Mouse (Mus musculus): Measurements from ENCODE around the gene Pde6h. TPM values are rescaled to one million over a fixed set of nuclear protein-coding genes. Genes with fewer than 3 reads are reported as not detected.
A peak's percentile ranks its signal among the peaks of the same experiment; 100 is the strongest.

Pde6h gene
- polyA plus RNA-seq, 1 experiment from 2014 or later, result not detected

- H3K27ac ChIP-seq, result no peak overlapping the region
- no peaks in the 10 kb centered on the region for H3K27me3 ChIP-seq
- WGBS, result 69% methylated on average over 8 of the region's 8 CpGs
- no peak overlapping the region for H3K4me3 ChIP-seq (replicated peaks)
- H3K9ac ChIP-seq (replicated peaks), result no peak overlapping the region
- H3K4me2 ChIP-seq (replicated peaks), result no peak overlapping the region
- H3K9me3 ChIP-seq, result no peaks in the 10 kb centered on the region
- no peaks in the 10 kb centered on the region; the same call in 1 of the 2 replicates for H3K4me1 ChIP-seq (replicated peaks)
- ATAC-seq, result no peak
- no peaks in the 10 kb centered on the region for H3K36me3 ChIP-seq
These were observed 71.9 kb downstream of the Pde6h start for GRCm38 (mm10) chr6:136995533-136995932.

GRCm38 (mm10) chr6:136996336-136996735 lies 72.7 kb downstream of the Pde6h start:
- Histone ChIP-seq H3K36me3 (no peaks in the 10 kb centered on the region), H3K27ac (no peak overlapping the region), H3K9ac (replicated peaks) (no peak overlapping the region), H3K4me2 (replicated peaks) (no peak overlapping the region), H3K9me3 (no peaks in the 10 kb centered on the region), H3K27me3 (no peaks in the 10 kb centered on the region), H3K4me3 (replicated peaks) (no peak overlapping the region), H3K4me1 (replicated peaks) (peaks cover 4% of the 10 kb centered on the region; the same call in 1 of the 2 replicates)
- no peak for ATAC-seq
- WGBS, result 65% methylated on average over 5 of the region's 5 CpGs

GRCm38 (mm10) chr6:136998181-136998580 lies 74.5 kb downstream of the Pde6h start:
- Histone ChIP-seq H3K4me2 (replicated peaks) (no peak overlapping the region), H3K27ac (no peak overlapping the region), H3K9me3 (no peaks in the 10 kb centered on the region), H3K27me3 (no peaks in the 10 kb centered on the region), H3K36me3 (no peaks in the 10 kb centered on the region), H3K4me1 (replicated peaks) (peaks cover 4% of the 10 kb centered on the region; the same call in 1 of the 2 replicates), H3K4me3 (replicated peaks) (no peak overlapping the region), H3K9ac (replicated peaks) (no peak overlapping the region)
- 84% methylated on average over 7 of the region's 7 CpGs for WGBS
- no peak for ATAC-seq

- Histone ChIP-seq H3K4me3 (replicated peaks) (no peak overlapping the region), H3K27ac (no peak overlapping the region), H3K27me3 (no peaks in the 10 kb centered on the region), H3K9ac (replicated peaks) (no peak overlapping the region), H3K4me1 (replicated peaks) (peaks cover 4% of the 10 kb centered on the region; the same call in 1 of the 2 replicates), H3K36me3 (no peaks in the 10 kb centered on the region), H3K4me2 (replicated peaks) (no peak overlapping the region), H3K9me3 (no peaks in the 10 kb centered on the region)
- WGBS, result 91% methylated on average over 3 of the region's 3 CpGs
- ATAC-seq, result no peak
These were observed 75.4 kb downstream of the Pde6h start for GRCm38 (mm10) chr6:136999009-136999408.

DNA sequence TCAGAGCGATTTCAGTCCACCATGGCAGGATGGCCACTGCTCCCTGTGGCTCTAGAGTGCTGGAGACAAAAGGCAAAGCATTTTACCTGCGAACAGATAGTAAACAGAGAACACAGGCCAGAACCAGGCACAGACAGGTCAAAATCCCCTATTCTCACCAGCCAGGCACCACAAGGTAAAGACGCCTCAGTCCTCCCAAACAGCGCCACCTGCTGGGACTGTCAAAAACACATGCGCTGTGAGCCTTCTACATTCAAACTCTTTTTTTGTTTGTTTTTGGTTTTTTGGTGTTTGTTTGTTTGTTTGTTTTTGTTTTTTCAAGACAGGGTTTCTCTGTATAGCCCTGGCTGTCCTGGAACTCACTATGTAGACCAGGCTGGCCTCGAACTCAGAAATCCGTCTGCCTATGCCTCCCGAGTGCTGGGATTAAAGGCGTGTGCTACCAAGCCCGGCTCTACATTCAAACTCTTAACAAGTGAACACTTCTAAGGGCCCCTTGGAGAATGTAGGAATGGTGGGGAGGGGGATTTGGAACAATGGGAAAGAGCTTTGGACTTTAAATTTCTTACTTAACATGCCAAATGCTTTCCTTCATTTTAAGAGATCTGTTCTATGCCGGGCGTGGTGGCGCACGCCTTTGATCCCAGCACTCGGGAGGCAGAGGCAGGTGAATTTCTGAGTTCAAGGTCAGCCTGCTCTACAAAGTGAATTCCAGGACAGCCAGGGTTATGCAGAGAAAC lies 76.2 kb downstream of the Pde6h start:
- Histone ChIP-seq H3K27me3 (no peaks in the 10 kb centered on the region), H3K9ac (replicated peaks) (no peak overlapping the region), H3K4me2 (replicated peaks) (no peak overlapping the region), H3K27ac (no peak overlapping the region), H3K36me3 (no peaks in the 10 kb centered on the region), H3K4me3 (replicated peaks) (no peak overlapping the region), H3K9me3 (no peaks in the 10 kb centered on the region), H3K4me1 (replicated peaks) (peaks cover 4% of the 10 kb centered on the region; the same call in 1 of the 2 replicates)
- WGBS, result 88% methylated on average over 15 of the region's 15 CpGs
- no peak for ATAC-seq

DNA sequence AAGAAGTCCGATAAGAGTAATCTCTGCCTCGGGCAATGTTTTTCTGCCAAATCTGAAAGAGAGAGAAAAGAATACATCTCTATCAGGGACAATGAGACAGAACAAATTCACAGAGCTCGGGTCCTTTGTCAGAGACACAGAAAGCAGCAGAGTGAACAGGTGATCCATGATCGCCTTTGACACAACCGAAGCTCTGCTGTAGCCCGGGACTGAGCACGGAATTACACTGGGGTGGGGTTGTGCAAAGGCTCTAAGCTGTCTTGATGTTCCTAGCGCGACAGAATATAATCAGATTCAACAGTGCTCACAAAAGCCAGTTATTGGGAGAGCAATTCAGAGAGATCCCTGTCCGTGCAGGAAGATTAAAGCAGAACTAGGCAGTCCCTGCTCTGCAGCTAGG lies 77.1 kb downstream of the Pde6h start:
- Histone ChIP-seq H3K27me3 (no peaks in the 10 kb centered on the region), H3K4me2 (replicated peaks) (peak overlapping the region; percentile 17; the same call in 1 of the 2 replicates), H3K4me1 (replicated peaks) (peaks cover 4% of the 10 kb centered on the region; the same call in 1 of the 2 replicates), H3K9ac (replicated peaks) (no peak overlapping the region), H3K36me3 (no peaks in the 10 kb centered on the region), H3K4me3 (replicated peaks) (no peak overlapping the region), H3K27ac (peak overlapping the region; percentile 36), H3K9me3 (no peaks in the 10 kb centered on the region)
- peak; percentile 68 for ATAC-seq
- 46% methylated on average over 10 of the region's 10 CpGs for WGBS

DNA sequence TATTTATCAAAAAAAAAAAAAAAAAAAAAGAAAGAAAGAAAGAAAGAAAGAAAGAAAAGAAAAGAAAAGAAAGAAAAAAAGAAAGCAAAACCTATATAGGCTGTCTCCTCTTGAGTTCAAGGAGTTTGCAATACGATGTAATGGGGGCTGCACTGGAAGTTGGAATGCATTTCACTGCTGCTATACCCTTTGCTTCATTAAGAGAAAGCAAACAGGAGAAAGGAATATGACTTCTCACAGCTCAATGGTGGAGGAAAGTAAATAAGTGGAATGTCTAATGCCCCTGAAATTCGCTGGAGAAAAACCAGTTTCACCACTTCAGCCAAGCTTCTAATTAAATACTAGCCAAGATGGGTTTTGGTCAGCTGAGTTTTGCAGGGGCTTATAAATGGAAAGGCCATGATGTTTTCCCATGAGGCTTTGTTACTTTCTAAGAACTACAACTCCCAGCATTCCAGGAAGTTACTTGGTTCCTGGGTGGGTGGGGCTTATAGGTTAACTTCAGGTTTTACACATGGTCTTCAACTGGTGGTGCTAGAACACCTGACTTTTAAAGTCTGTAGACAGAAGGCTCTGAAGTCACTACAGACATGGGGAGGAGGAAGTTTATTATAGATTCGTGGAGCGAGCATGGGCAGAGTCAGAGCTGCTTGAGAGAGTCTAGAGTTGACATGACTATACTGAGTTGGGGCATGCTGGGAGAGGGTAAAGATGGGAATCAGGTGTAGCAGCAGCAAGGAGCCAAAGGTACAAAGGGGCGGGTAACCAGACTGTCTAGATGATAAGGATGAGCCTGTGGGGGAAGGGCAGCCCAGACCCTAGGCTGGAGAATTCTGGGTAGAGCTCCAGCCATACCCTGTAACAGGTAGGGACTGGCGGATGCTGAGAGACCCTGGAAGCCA lies 77.9 kb downstream of the Pde6h start:
- Histone ChIP-seq H3K27me3 (no peaks in the 10 kb centered on the region), H3K9me3 (no peaks in the 10 kb centered on the region), H3K4me2 (replicated peaks) (no peak overlapping the region), H3K27ac (no peak overlapping the region), H3K36me3 (no peaks in the 10 kb centered on the region), H3K4me3 (replicated peaks) (no peak overlapping the region), H3K4me1 (replicated peaks) (peaks cover 4% of the 10 kb centered on the region; the same call in 1 of the 2 replicates), H3K9ac (replicated peaks) (no peak overlapping the region)
- WGBS, result 84% methylated on average over 6 of the region's 6 CpGs
- ATAC-seq, result peak; percentile 69

DNA sequence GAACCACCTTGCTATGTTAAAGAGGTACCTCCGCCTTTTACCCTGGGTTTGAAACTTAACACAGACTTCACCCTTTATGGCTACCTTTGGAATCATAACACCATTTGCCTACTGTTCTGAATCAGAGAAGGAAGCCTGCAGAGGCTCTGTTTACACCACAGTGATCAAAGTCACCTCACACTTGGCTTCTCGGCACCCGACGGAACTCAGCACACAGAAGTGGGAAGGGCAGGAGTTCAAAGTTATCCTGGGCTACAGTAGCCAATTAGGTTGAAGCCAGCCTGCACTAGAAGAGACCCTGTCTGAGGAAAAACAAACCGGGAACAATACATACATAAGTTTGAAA lies 78.5 kb downstream of the Pde6h start:
- Histone ChIP-seq H3K4me3 (replicated peaks) (no peak overlapping the region), H3K27ac (no peak overlapping the region), H3K36me3 (no peaks in the 10 kb centered on the region), H3K27me3 (no peaks in the 10 kb centered on the region), H3K4me1 (replicated peaks) (peaks cover 4% of the 10 kb centered on the region; the same call in 1 of the 2 replicates), H3K9ac (replicated peaks) (no peak overlapping the region), H3K4me2 (replicated peaks) (no peak overlapping the region), H3K9me3 (no peaks in the 10 kb centered on the region)
- ATAC-seq, result no peak
- WGBS, result 91% methylated on average over 5 of the region's 5 CpGs

- no peaks in the 10 kb centered on the region for H3K27me3 ChIP-seq
- ATAC-seq, result peak; percentile 35; the same call in 1 of the 2 replicates
- no peaks in the 10 kb centered on the region for H3K9me3 ChIP-seq
- WGBS, result 84% methylated on average over 4 of the region's 4 CpGs
- H3K4me3 ChIP-seq (replicated peaks), result no peak overlapping the region
- H3K4me2 ChIP-seq (replicated peaks), result no peak overlapping the region
- peaks cover 4% of the 10 kb centered on the region; the same call in 1 of the 2 replicates for H3K4me1 ChIP-seq (replicated peaks)
- H3K9ac ChIP-seq (replicated peaks), result no peak overlapping the region
- no peaks in the 10 kb centered on the region for H3K36me3 ChIP-seq
- no peak overlapping the region for H3K27ac ChIP-seq
These were observed 80.7 kb downstream of the Pde6h start for GRCm38 (mm10) chr6:137004359-137004758.

GRCm38 (mm10) chr6:137011187-137011586 lies 87.6 kb downstream of the Pde6h start:
- no peak for ATAC-seq
- no peaks in the 10 kb centered on the region for H3K9me3 ChIP-seq
- no peaks in the 10 kb centered on the region for H3K27me3 ChIP-seq
- no peak overlapping the region for H3K4me2 ChIP-seq (replicated peaks)
- no peak overlapping the region for H3K4me3 ChIP-seq (replicated peaks)
- 85% methylated on average over 5 of the region's 5 CpGs for WGBS
- H3K4me1 ChIP-seq (replicated peaks), result no peaks in the 10 kb centered on the region
- no peak overlapping the region for H3K9ac ChIP-seq (replicated peaks)
- H3K27ac ChIP-seq, result no peak overlapping the region
- no peaks in the 10 kb centered on the region for H3K36me3 ChIP-seq

GRCm38 (mm10) chr6:137014346-137014745 lies 90.7 kb downstream of the Pde6h start:
- Histone ChIP-seq H3K9ac (replicated peaks) (no peak overlapping the region), H3K27me3 (no peaks in the 10 kb centered on the region), H3K9me3 (no peaks in the 10 kb centered on the region), H3K36me3 (no peaks in the 10 kb centered on the region), H3K4me2 (replicated peaks) (no peak overlapping the region), H3K4me3 (replicated peaks) (no peak overlapping the region), H3K4me1 (replicated peaks) (no peaks in the 10 kb centered on the region), H3K27ac (no peak overlapping the region)
- WGBS, result 72% methylated on average over 6 of the region's 6 CpGs
- no peak for ATAC-seq

All from midbrain, embryonic 13.5 days (tissue).